Mouse (Mus musculus) c-Kit-positive CD71-positive TER-119-negative erythroid progenitor cells, embryonic 14.5 days (primary cell): ENCODE measurements around the gene Fgfrl1.

ENCODE experiments used
- DNase-seq: peaks from one replicate; pipeline ENCODE4 v3.0.0-alpha.2; 2013; ENCODE audit warnings: low read depth

Gene Fgfrl1

DNA sequence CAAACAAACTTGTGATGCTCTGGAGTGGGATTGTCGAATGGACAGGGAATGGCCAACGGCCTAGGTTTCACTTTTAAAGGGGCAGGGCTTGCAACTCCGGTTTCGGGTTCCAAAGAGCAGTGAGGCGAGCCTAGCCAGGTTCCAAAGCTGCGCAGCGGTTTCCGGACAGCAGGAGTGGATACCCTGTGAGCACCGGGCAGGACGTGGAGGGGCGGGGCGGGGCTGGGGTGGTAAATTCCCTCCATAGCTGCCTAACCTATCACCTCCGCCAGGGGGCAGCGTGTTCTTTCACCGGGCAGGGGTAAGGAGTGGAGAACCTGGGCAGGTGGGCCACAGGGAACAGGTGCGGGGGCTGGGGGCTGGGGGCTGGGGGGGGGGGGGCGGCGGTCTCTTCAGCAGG, at the start of gene Fgfrl1:
Gene Fgfrl1 (plus strand): TSS at position 112 of the 400 bp plus-strand sequence.
- DNase-seq = no peak

GRCm38 (mm10) chr5:108643674-108644073, 48.5 kb upstream of the Fgfrl1 start:
- DNase-seq = no peak

GRCm38 (mm10) chr5:108645651-108646342, 46.4 kb upstream of the Fgfrl1 start:
- DNase-seq = no peak

GRCm38 (mm10) chr5:108646343-108646660, 45.9 kb upstream of the Fgfrl1 start:
- DNase-seq = no peak

GRCm38 (mm10) chr5:108647311-108647710, 44.9 kb upstream of the Fgfrl1 start:
- DNase-seq = no peak

DNA sequence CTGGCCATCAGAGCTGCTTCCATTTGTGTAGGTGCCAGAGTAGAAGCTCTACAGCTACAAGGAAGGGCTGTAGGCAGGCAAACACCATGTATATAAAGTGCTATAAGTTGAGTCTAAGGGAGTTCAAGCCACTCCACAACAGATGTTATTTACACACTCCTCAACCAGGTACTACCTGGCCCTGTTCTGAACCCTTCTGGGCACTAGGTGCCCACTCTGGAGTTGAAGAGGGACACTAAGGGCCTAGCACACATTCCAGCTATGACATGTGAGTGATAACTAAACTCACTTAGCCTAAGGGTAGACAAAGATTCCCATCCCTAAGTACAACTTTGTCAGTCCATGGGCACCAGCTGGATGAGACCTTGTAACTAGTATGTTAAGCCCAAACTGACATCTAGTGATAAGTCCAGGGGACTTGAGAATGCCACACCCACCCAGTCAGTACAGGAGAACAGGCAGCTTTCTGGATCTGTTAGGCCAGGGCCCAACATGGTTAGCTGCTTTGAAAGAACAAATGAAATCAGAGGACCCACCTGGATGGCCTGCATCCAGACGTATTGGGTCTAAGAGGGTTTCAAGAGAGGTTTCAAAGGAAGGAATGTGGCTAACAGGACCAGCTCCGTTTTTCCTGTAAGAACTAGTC, 44.2 kb upstream of the Fgfrl1 start:
- DNase-seq = no peak

DNA sequence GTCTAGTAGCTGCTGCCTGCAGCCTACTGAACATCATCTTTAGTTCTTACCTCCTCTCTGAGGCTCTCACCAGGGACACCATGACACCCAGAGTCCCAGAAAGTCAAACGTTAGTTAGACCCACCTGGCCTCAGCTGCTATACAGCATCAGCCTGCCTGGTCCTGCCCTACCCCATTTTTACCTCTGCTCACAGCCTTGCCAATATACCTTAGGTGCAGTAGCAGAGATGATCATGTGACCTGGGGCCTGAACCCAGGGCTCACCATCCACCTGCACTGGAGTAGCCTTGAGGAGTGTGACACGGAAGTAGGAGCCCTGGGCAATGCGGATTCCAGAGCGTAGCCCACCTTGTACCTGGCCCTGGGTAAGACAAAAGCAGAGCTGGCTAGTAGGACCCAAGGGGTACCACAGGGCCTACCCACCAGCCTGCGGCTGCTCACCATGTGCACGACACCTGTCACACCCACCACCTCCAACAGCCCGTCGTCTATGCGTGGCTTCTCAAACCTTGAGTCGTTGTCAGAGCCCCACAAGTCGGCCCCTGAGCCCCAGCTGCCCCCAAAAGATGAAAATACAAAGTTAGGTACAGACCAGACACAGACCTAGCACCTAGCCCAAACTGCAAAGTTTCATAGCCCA, 43.1 kb upstream of the Fgfrl1 start:
- no peak for DNase-seq

GRCm38 (mm10) chr5:108650341-108650740, 41.8 kb upstream of the Fgfrl1 start:
- no peak for DNase-seq

GRCm38 (mm10) chr5:108651136-108651720, 41.0 kb upstream of the Fgfrl1 start:
- no peak for DNase-seq

GRCm38 (mm10) chr5:108651823-108652222, 40.4 kb upstream of the Fgfrl1 start:
- DNase-seq = no peak

DNA sequence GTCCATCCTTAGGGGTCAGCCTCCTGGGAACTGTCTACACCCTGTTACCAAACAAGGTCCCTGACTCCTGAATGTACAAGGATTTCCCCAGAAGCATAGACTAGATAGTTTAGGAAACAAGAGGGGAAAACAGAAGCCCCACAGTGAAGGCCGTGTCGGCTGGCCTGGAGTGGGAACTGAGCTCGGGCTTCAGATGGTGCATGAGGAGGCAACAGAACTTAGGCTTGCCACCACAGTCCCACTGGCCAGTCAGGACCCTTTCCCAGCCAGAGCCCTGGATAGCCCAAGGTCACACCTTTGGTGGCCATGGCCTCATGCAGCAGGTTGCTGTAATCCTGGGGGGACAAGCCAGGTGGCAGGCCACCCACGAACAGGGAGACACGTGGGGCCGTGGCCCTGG, 38.8 kb upstream of the Fgfrl1 start:
- DNase-seq = no peak

GRCm38 (mm10) chr5:108654444-108654990, 37.7 kb upstream of the Fgfrl1 start:
- DNase-seq = no peak

- no peak for DNase-seq
Observed at GRCm38 (mm10) chr5:108655381-108655780, 36.8 kb upstream of the Fgfrl1 start.

DNA sequence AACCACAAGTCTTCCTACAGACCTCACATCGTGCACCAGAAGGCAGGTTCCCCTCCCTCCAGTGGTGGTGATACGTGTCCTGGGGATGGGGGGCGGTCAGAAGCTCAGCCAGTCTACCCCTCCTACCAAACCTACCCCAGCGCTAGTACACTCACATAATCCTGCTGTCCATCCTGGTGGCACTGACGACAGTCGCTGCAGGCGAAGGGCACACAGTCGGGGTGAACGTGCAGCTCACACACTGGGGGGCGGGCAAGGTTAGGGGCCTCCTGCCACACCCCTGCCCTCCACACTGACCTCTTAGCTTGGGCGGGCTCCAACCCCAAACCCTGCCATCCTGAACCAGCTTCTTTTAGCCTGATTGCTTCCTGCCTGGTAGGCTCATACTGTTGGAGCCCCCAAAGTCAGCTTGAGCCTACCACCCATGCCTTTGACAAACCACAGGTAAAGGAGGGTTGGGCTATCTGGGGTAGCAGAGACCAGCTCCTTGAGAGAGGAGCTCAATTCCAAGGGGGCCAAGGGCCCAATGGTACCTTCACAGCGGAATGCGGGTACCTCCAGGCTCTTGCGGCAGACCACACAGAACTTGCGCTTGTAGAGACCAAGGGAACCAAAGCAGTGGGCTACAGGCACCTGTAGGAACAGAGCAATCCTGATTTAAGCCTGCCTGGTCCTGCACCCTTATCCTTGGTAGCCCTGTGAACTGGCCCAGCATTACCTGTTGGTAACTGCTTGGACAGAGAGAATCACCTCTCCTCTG, 36.1 kb upstream of the Fgfrl1 start:
- no peak for DNase-seq

GRCm38 (mm10) chr5:108657406-108657805, 34.8 kb upstream of the Fgfrl1 start:
- no peak for DNase-seq

DNA sequence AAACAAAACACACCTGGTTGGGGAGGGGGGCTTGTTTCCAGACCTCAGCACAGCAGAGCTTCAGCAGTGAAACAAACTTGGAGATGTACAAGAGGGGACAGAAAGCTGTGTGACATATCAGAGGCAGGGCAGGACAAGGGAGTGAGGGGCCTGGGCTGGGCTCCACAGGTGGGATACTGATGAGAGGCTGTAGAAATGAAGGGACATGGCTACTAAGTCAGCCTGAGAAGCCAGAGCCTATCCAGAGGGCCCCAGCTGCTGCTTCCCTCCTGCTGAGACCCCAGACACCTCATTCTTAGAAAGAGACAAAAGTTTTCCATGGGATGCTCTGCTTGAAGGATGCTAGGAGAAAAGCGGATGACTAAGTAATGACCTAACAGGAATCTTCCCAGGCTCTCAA, 33.6 kb upstream of the Fgfrl1 start:
- DNase-seq = no peak

DNA sequence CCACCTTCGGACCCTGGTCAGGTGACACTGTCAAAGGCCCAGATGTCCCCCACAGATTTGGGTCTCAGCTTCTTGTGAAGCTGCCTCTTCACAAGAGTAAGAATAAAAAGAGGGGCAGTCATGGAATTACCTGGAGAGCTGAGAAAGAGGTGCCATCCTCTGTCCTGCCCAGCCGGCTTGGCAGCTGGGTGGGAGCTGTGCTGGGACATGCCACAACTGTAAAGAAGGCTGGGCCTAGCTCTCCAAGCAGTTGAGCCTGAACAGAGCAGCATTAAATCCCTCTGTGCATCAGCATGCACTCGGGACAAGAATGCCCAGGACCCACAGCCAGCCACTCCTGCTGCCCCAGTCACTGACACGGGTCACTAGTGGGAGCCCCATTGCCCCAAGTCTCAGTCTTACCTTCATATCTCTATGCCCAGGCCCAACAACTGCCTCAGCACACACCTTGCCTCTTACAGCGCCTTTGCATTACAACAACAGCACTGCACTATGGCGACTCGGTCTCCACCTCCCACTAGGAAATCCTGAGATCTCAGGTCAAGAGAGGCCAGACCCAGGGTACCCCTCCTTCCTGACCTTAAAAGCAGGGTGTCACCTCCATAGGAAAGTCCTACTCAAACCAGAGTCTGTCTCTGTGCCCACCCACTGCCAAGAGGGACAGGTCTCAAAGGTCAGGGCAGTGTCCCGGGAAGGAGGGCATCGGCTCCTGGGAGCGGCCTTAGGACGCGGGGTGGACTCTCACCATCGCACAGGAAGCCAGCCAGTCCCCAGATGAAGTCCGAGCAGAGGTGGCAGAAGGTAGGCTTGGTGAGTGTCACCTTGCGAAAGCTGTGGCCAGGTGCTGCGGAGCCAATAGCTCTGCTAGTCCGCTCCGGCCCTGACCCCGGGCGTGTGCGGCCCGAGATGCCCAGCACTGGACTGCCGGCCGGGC, 32.2 kb upstream of the Fgfrl1 start, which contains the start of gene Idua:
Gene Idua (plus strand): TSS at position 634 of the 934 bp plus-strand sequence.
- no peak for DNase-seq

DNA sequence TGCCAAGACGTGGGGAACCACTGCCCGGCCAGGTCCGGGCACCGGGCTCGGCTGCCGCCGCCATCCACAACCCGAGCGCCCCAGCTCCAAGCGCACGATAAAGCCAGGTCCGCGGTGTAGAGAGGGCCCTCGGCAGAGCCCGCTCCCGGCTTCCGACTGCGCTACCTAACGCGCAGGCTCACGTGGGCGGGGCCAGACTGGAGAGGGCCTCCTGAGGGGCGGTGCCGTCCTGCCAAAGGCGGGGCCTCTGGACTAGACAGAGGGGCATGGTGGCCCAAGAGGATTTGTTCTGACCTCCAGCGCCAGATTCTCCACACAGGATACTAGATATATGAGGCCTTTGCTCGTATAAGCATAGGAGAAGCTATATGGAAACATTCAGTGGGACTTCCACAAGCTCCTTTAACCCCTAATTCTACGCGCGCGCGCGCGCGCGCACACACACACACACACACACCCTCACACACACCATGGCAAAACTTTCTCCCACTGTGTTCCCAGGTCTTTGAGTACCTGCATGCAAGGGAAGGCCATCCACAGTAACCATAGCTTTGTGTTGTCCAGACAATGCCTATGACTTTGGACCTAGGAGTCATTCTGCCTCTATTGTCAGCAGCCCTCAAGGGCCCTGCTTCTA, 31.4 kb upstream of the Fgfrl1 start:
- DNase-seq = peak; percentile 91

DNA sequence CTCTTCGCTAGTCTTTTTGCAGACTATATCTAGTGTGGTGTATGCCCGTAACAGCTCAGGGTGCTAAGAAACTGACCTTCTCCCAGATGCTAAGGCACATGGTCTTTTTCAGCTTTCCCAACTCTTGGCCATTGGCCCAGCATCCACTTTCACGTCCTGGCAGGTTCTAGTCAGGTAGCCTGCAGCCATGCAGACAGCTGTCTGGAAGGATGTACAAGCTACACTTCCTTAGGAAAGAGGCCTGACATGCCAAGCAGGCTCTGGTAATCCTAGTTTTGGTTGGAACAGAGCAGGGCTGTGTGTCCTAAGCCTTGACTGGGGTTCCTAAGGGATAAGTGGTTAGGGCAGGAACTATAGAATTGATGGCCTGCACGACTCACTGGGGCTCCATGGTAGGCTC, 29.4 kb upstream of the Fgfrl1 start:
- DNase-seq = no peak

- DNase-seq = no peak
Observed at GRCm38 (mm10) chr5:108665066-108665465, 27.1 kb upstream of the Fgfrl1 start.
